Mouse (Mus musculus) E14TG2a.4 (cell line): ENCODE measurements around the gene Rgsl1.

Source experiments
- CTCF ChIP-seq: conservative IDR thresholded peaks from 2 replicates; pipeline ENCODE4 v1.5.1; 2014; ENCODE audit warnings: low read length
- NANOG ChIP-seq: IDR thresholded peaks from 2 replicates; pipeline ENCODE4 v1.6.1; 2014; ENCODE audit warnings: borderline replicate concordance, low read length, mixed read lengths

- TF ChIP-seq CTCF (no peak), NANOG (no peak)
Measured at GRCm38 (mm10) chr1:153842121-153842740, 1.7 kb downstream of the Rgsl1 start.
